Mouse (Mus musculus): ENCODE results near the gene Dock11. TPM values are rescaled to one million over a fixed set of nuclear protein-coding genes. Genes with fewer than 3 reads are reported as not detected.

The Dock11 gene
- polyA plus RNA-seq, 1 experiment from 2014 or later = 9.7 TPM

DNA sequence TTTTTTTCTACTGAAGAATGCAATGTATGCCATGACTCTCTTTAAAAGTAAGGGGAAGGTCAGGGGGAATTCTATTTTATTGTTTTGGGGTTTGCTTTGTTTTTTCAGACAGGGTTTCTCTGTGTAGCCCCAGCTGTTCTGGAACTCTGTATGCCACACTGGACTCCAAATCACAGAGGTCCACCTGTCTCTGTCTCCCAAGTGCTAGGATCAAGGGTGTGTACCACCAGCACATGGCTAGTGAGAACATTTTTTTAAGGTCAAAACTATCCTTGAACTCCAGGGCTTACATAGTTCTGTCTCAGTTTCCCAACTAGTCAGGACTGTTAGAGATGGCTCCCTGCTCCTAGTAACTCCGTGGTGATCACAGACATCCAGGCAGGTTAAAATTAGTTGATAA, 43.3 kb downstream of the Dock11 start:
- no peak for DNase-seq (ENCODE audit: low spot score)
- Histone ChIP-seq H3K4me3 (ENCODE audit: low read depth, low read length) (no peak overlapping the region), H3K4me1 (replicated peaks; ENCODE audit: control insufficient read depth, insufficient read depth, low read length) (no peaks in the 10 kb centered on the region), H3K27me3 (replicated peaks; ENCODE audit: control insufficient read depth, insufficient read depth, low read length) (no peaks in the 10 kb centered on the region), H3K36me3 (ENCODE audit: control insufficient read depth, insufficient read depth, low read length) (no peaks in the 10 kb centered on the region), H3K9me3 (ENCODE audit: control insufficient read depth, low read length) (no peaks in the 10 kb centered on the region), H3K27ac (ENCODE audit: low read depth, low read length) (no peak overlapping the region), H3K9ac (ENCODE audit: low read depth, low read length) (no peak overlapping the region), H3K4me2 (no peak overlapping the region)
- ATAC-seq (replicated peaks; ENCODE audit: low FRiP score) = no peak
- 70% methylated on average over 1 of the region's 1 CpGs for WGBS

DNA sequence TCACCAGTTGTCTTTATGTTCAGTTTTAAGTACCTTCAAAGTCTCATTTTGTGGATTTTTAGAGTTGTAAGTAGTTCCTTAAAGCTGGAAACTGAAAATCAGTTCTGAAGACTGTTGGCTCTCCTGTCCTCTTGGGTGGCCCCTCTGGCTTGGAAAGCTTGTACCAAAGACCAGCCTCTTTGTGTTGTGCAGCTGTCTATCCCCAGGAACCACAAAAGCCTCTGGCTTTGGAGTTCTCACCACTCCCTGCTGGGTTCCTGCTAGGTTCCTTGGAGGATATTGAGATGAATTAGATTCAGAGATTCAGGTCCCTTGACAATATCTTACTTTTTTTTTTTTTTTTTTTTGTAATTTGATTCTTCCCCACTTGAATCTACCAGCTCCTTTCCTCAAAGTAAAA, 44.3 kb downstream of the Dock11 start:
- Histone ChIP-seq H3K4me3 (ENCODE audit: low read depth, low read length) (no peak overlapping the region), H3K27ac (ENCODE audit: low read depth, low read length) (no peak overlapping the region), H3K36me3 (ENCODE audit: control insufficient read depth, insufficient read depth, low read length) (no peaks in the 10 kb centered on the region), H3K9me3 (ENCODE audit: control insufficient read depth, low read length) (no peaks in the 10 kb centered on the region), H3K4me1 (replicated peaks; ENCODE audit: control insufficient read depth, insufficient read depth, low read length) (no peaks in the 10 kb centered on the region), H3K4me2 (no peak overlapping the region), H3K27me3 (replicated peaks; ENCODE audit: control insufficient read depth, insufficient read depth, low read length) (no peaks in the 10 kb centered on the region), H3K9ac (ENCODE audit: low read depth, low read length) (no peak overlapping the region)
- DNase-seq (ENCODE audit: low spot score) (no peak), ATAC-seq (replicated peaks; ENCODE audit: low FRiP score) (no peak)

DNA sequence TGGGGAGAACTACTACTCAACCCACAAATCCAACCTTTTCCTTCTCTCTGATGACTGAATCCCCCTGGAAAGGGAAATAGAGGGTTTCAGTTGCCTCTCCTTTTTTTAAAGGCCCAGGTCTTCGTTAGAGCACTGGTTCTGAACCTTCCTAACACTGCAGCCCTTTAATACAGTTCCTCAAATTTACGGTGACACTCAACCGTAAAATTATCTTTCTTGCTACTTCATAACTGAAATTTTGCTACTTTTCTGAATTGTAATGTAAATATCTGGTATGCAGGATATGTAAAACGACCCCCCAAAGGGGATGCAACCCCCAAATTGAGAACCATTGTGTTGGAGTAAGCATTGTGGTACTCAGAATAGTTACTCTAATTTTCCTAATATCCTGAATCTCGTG, 49.5 kb downstream of the Dock11 start:
- Histone ChIP-seq H3K4me1 (replicated peaks; ENCODE audit: control insufficient read depth, insufficient read depth, low read length) (no peaks in the 10 kb centered on the region), H3K4me2 (no peak overlapping the region), H3K27me3 (replicated peaks; ENCODE audit: control insufficient read depth, insufficient read depth, low read length) (no peaks in the 10 kb centered on the region), H3K27ac (ENCODE audit: low read depth, low read length) (no peak overlapping the region), H3K9me3 (ENCODE audit: control insufficient read depth, low read length) (no peaks in the 10 kb centered on the region), H3K36me3 (ENCODE audit: control insufficient read depth, insufficient read depth, low read length) (no peaks in the 10 kb centered on the region), H3K9ac (ENCODE audit: low read depth, low read length) (no peak overlapping the region), H3K4me3 (ENCODE audit: low read depth, low read length) (no peak overlapping the region)
- 71% methylated on average over 5 of the region's 5 CpGs for WGBS
- DNase-seq (ENCODE audit: low spot score) (no peak), ATAC-seq (replicated peaks; ENCODE audit: low FRiP score) (no peak)

DNA sequence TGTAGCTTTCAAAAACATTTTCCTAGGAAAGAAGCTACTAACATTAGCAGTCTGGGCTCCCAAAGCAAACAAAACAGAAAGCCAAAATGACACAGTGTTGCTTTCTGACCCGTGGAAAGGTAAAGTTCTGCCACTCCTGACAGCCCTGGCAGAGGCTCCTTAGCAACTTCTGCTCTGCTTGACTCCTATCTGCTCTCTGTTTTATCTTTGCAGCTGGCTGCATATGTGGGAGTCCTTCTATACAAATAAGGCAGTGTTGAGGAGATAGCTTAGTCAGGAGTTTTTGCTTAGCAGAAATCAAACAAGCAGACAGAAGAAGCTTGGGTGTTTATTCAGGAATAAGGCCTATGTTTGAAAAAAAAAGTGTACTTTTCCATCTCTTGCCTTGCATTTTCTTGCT, 57.8 kb downstream of the Dock11 start:
- no peak for ATAC-seq (replicated peaks; ENCODE audit: low FRiP score)
- H3K9ac ChIP-seq (ENCODE audit: low read depth, low read length) = no peak overlapping the region
- WGBS = 40% methylated on average over 1 of the region's 1 CpGs
- no peaks in the 10 kb centered on the region for H3K4me1 ChIP-seq (replicated peaks; ENCODE audit: control insufficient read depth, insufficient read depth, low read length)
- H3K27me3 ChIP-seq (replicated peaks; ENCODE audit: control insufficient read depth, insufficient read depth, low read length) = no peaks in the 10 kb centered on the region
- H3K4me2 ChIP-seq = no peak overlapping the region
- DNase-seq (ENCODE audit: low spot score) = no peak
- no peaks in the 10 kb centered on the region for H3K36me3 ChIP-seq (ENCODE audit: control insufficient read depth, insufficient read depth, low read length)
- no peak overlapping the region for H3K27ac ChIP-seq (ENCODE audit: low read depth, low read length)
- no peak overlapping the region for H3K4me3 ChIP-seq (ENCODE audit: low read depth, low read length)
- no peaks in the 10 kb centered on the region for H3K9me3 ChIP-seq (ENCODE audit: control insufficient read depth, low read length)

DNA sequence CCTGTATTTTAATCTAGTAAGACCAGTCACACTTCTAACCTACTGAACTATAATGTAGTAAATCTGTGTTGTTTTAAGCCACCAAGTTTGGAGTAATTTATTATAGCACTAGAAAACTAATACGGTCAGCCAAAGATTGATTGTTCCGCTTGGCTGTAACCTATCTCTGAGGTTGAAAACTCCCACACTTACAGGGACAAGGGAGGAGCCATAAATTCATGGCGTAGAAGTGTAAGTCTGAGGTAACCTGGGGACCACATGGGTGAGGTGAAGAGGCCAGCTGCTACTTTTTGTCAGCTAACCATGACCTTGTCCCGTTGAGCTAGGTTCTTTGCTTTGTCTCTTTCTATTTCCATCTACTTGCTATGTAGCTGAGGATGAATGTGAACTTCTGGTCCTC, 61.5 kb downstream of the Dock11 start:
- 80% methylated on average over 4 of the region's 4 CpGs for WGBS
- ATAC-seq (replicated peaks; ENCODE audit: low FRiP score) = no peak

DNA sequence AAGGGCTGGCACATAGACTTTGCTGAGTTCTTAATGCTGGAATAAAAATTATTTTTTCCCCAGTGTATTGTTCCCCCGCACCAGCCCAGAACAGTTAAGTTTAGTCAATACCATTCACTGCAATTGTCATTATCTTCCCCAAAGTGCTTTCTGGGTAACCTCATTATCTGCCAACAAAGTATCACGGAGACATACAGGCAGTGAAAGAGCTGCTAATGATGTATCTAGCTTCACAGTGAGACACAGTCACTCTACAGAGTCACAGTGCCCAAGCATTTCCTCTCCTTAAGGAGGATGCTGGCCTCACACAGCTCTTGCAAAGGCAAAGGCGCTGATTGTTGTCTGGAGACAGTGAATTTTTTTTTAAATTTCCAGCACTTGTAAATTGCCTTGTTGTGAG, 63.3 kb downstream of the Dock11 start:
- DNase-seq (ENCODE audit: low spot score) = no peak
- Histone ChIP-seq H3K27ac (ENCODE audit: low read depth, low read length) (no peak overlapping the region), H3K27me3 (replicated peaks; ENCODE audit: control insufficient read depth, insufficient read depth, low read length) (no peaks in the 10 kb centered on the region), H3K4me2 (no peak overlapping the region), H3K4me3 (ENCODE audit: low read depth, low read length) (no peak overlapping the region), H3K9me3 (ENCODE audit: control insufficient read depth, low read length) (no peaks in the 10 kb centered on the region), H3K9ac (ENCODE audit: low read depth, low read length) (no peak overlapping the region), H3K4me1 (replicated peaks; ENCODE audit: control insufficient read depth, insufficient read depth, low read length) (no peaks in the 10 kb centered on the region), H3K36me3 (ENCODE audit: control insufficient read depth, insufficient read depth, low read length) (no peaks in the 10 kb centered on the region)
- 60% methylated on average over 3 of the region's 3 CpGs for WGBS
- no peak for ATAC-seq (replicated peaks; ENCODE audit: low FRiP score)

More for the DNA sequence above, 61.5 kb downstream of the Dock11 start:
- H3K27ac ChIP-seq (ENCODE audit: low read depth, low read length) = no peak overlapping the region
- no peak for DNase-seq (ENCODE audit: low spot score)
- H3K4me1 ChIP-seq (replicated peaks; ENCODE audit: control insufficient read depth, insufficient read depth, low read length) = no peaks in the 10 kb centered on the region
- no peaks in the 10 kb centered on the region for H3K9me3 ChIP-seq (ENCODE audit: control insufficient read depth, low read length)
- H3K9ac ChIP-seq (ENCODE audit: low read depth, low read length) = no peak overlapping the region
- H3K4me2 ChIP-seq = no peak overlapping the region
- no peak overlapping the region for H3K4me3 ChIP-seq (ENCODE audit: low read depth, low read length)
- H3K36me3 ChIP-seq (ENCODE audit: control insufficient read depth, insufficient read depth, low read length) = no peaks in the 10 kb centered on the region
- no peaks in the 10 kb centered on the region for H3K27me3 ChIP-seq (replicated peaks; ENCODE audit: control insufficient read depth, insufficient read depth, low read length)

DNA sequence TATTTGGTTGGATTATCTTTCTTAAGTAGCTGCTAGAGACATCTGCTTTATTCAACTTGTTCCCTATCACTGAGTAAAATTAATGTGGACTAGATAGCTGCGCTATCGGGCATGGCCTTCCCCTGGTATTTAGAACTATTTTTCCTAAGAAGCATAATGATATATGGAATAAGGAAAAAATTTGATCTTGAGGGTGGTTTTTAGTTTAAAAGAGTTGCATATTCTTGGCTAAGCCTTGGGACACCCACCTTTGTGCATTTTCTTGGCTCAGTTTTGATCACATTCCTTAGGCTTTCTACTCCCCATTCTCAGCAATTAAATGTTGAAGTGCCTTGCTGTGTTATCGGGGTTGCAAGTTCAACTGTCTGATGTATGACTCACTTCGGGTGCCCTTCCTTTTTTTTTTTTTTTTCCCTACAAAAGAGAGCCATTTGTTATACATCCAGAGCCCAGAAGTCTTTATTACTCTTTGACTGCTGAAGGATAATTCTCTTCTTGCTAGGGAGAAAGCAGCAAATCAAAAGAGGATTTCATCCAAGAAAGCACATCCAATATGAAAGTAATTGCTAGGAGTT, 64.0 kb downstream of the Dock11 start:
- DNase-seq (ENCODE audit: low spot score) (no peak), ATAC-seq (replicated peaks; ENCODE audit: low FRiP score) (no peak)
- H3K27ac ChIP-seq (ENCODE audit: low read depth, low read length) = no peak overlapping the region
- no peak overlapping the region for H3K4me3 ChIP-seq (ENCODE audit: low read depth, low read length)
- no peak overlapping the region for H3K4me2 ChIP-seq
- no peak overlapping the region for H3K9ac ChIP-seq (ENCODE audit: low read depth, low read length)
- H3K9me3 ChIP-seq (ENCODE audit: control insufficient read depth, low read length) = no peaks in the 10 kb centered on the region
- WGBS = 73% methylated on average over 4 of the region's 4 CpGs
- no peaks in the 10 kb centered on the region for H3K27me3 ChIP-seq (replicated peaks; ENCODE audit: control insufficient read depth, insufficient read depth, low read length)
- no peaks in the 10 kb centered on the region for H3K36me3 ChIP-seq (ENCODE audit: control insufficient read depth, insufficient read depth, low read length)
- H3K4me1 ChIP-seq (replicated peaks; ENCODE audit: control insufficient read depth, insufficient read depth, low read length) = no peaks in the 10 kb centered on the region

DNA sequence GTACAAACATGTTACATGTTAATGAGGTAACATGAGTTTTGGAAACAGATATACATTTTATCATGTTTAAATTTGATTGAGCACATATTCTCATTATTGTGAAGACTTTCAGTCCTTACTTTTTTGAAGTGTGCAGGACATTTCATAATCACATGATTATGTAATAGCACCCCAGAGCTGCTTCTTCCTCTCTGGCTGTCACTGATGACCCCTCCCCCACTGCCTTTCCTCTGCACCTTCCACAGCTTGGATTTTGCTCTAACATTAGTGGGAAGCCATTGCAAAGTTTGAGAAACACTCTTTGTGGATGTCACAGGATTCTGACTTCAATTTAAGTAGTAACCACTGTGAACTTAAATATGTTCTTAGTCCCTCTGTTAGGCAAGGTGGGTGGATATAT, 67.6 kb downstream of the Dock11 start:
- Histone ChIP-seq H3K36me3 (ENCODE audit: control insufficient read depth, insufficient read depth, low read length) (no peaks in the 10 kb centered on the region), H3K9ac (ENCODE audit: low read depth, low read length) (no peak overlapping the region), H3K9me3 (ENCODE audit: control insufficient read depth, low read length) (no peaks in the 10 kb centered on the region), H3K27ac (ENCODE audit: low read depth, low read length) (no peak overlapping the region), H3K4me2 (no peak overlapping the region), H3K4me3 (ENCODE audit: low read depth, low read length) (no peak overlapping the region), H3K27me3 (replicated peaks; ENCODE audit: control insufficient read depth, insufficient read depth, low read length) (no peaks in the 10 kb centered on the region), H3K4me1 (replicated peaks; ENCODE audit: control insufficient read depth, insufficient read depth, low read length) (no peaks in the 10 kb centered on the region)
- no peak for ATAC-seq (replicated peaks; ENCODE audit: low FRiP score)
- no peak for DNase-seq (ENCODE audit: low spot score)

DNA sequence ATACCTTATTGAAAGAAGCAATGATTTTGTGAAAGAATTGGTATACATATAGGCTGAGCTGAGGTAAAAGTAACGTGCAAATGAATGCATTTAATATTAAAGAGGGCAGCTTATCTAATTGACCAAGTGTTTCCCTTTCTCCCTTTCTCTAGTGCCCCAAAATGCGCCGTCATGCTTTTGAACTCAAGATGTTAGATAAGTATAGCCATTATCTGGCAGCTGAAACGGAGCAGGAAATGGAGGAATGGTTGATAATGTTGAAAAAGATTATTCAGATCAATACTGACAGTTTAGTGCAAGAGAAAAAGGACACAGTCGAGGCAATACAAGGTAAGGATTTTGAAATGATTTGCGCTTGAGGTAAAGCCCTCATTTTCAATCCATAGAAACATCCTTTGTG, 74.5 kb downstream of the Dock11 start:
- Histone ChIP-seq H3K4me2 (no peak overlapping the region), H3K4me1 (replicated peaks; ENCODE audit: control insufficient read depth, insufficient read depth, low read length) (no peaks in the 10 kb centered on the region), H3K9ac (ENCODE audit: low read depth, low read length) (no peak overlapping the region), H3K4me3 (ENCODE audit: low read depth, low read length) (no peak overlapping the region), H3K36me3 (ENCODE audit: control insufficient read depth, insufficient read depth, low read length) (no peaks in the 10 kb centered on the region), H3K27ac (ENCODE audit: low read depth, low read length) (no peak overlapping the region), H3K9me3 (ENCODE audit: control insufficient read depth, low read length) (no peaks in the 10 kb centered on the region), H3K27me3 (replicated peaks; ENCODE audit: control insufficient read depth, insufficient read depth, low read length) (no peaks in the 10 kb centered on the region)
- no peak for ATAC-seq (replicated peaks; ENCODE audit: low FRiP score)
- DNase-seq (ENCODE audit: low spot score) = no peak
- WGBS = 54% methylated on average over 6 of the region's 6 CpGs

Data from liver, embryonic 11.5 days (tissue).